Mouse (Mus musculus) ES-E14 (cell line): ENCODE measurements at regions not wholly inside any gene's neighbourhood (a gene's known extent, or its start where the extent isn't known, plus 50 kb on each side); places are given as distances from the start of the nearest gene placed in this dataset.

Source experiments
- DNase-seq: peaks from one replicate; pipeline ENCODE4 v3.0.0-alpha.2; 2013; ENCODE audit warnings: low read depth, low spot score
- H3K27ac ChIP-seq: 2 replicates; pipeline ENCODE4 v1.5.1; 2012; ENCODE audit warnings: low read depth, mild to moderate bottlenecking, low read length, moderate library complexity, mixed read lengths; ENCODE audit not compliant: poor library complexity, insufficient read depth, severe bottlenecking
- H3K36me3 ChIP-seq: 2 replicates; pipeline ENCODE4 v1.6.1; 2012; ENCODE audit warnings: mild to moderate bottlenecking, low read length, moderate library complexity, mixed read lengths; ENCODE audit not compliant: control insufficient read depth, poor library complexity, insufficient read depth, severe bottlenecking
- H3K4me1 ChIP-seq, 2 experiments: fragments of 150-350 bp in 1 of 2; sonication (generic) in 1 of 2; 2 replicates each; pipeline ENCODE4 v1.6.1; 2012; ENCODE audit warnings: low read length in 2 of 2, mild to moderate bottlenecking in 1 of 2, mixed read lengths in 1 of 2; ENCODE audit not compliant: control insufficient read depth in 2 of 2, insufficient read depth in 2 of 2, poor library complexity in 1 of 2
- H3K4me3 ChIP-seq, 2 experiments: fragments of 150-350 bp in 1 of 2; sonication (generic) in 1 of 2; 2 replicates each; pipeline ENCODE4 v1.5.1; 2012; ENCODE audit warnings: low read length in 2 of 2, low read depth in 1 of 2, mild to moderate bottlenecking in 1 of 2, mixed read lengths in 1 of 2; ENCODE audit not compliant: insufficient read depth in 1 of 2, poor library complexity in 1 of 2, severe bottlenecking in 1 of 2
- H3K9ac ChIP-seq: 2 replicates; pipeline ENCODE4 v1.6.1; 2012; ENCODE audit warnings: low read depth, mild to moderate bottlenecking, low read length, mixed read lengths; ENCODE audit not compliant: poor library complexity, insufficient read depth, severe bottlenecking
- H3K9me3 ChIP-seq: fragments of 150-350 bp; sonication (generic); 2 replicates; pipeline ENCODE4 v1.6.1; 2012; ENCODE audit warnings: low read depth, mild to moderate bottlenecking, low read length; ENCODE audit not compliant: control insufficient read depth, insufficient read depth
- CHD2 ChIP-seq: IDR thresholded peaks from 2 replicates; pipeline ENCODE4 v1.6.1; 2014; ENCODE audit warnings: mild to moderate bottlenecking, low read depth, low read length, inconsistent platforms
- HCFC1 ChIP-seq: IDR thresholded peaks from 2 replicates; pipeline ENCODE4 v1.6.1; 2012; ENCODE audit warnings: low read length, inconsistent platforms, borderline replicate concordance; ENCODE audit not compliant: insufficient read depth
- MAFK ChIP-seq: IDR thresholded peaks from 2 replicates; pipeline ENCODE4 v1.6.1; 2014; ENCODE audit warnings: mild to moderate bottlenecking, low read depth, low read length, inconsistent platforms; ENCODE audit not compliant: insufficient read depth
- ZC3H11A ChIP-seq: IDR thresholded peaks from 2 replicates; pipeline ENCODE4 v1.6.1; 2012; ENCODE audit warnings: low read depth, mild to moderate bottlenecking, inconsistent platforms, low read length, borderline replicate concordance
- ZNF384 ChIP-seq: IDR thresholded peaks from 2 replicates; pipeline ENCODE4 v1.6.1; 2012; ENCODE audit warnings: low read depth, low read length, inconsistent platforms
- in situ Hi-C, 2 experiments: fragments of 600-800 bp; cut with MboI; formaldehyde crosslinking; loops; one replicate each; pipeline ENCODE4 v1.15.1; 2025; ENCODE audit warnings: low sequenced_read_pairs in 2 of 2, inconsistent platforms in 1 of 2; ENCODE audit not compliant: unreplicated experiment in 2 of 2

DNA sequence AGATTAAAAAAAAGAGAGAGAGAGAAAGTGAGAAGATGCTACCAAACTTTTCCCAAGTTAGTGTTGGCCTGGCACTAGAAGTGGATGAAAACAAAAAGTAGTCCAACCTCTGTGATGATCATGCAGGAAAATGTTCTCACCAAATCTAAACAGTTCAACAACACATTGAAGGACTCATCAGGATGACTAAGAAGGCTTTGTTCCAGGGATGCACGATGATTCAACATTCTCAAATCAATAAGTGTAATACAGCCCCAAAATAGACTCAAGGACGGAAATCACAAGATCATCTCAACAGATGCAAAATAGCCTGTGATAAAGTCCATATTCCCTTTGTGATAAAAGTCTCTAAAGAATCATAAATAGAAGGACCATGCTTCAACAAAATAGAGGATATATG, 106.3 kb downstream of the Cysltr2 start:
- no peak for TF ChIP-seq MAFK
- TF ChIP-seq HCFC1 = no peak
- no peak for TF ChIP-seq ZC3H11A
- no peak for TF ChIP-seq CHD2
- no peak for TF ChIP-seq ZNF384
- H3K4me3 ChIP-seq = no peak overlapping the region
- 0 out of 2 replicates have a peak, but pooled peaks cover 2% of the 10 kb centered on the region for H3K36me3 ChIP-seq
- no peaks in the 10 kb centered on the region for H3K9me3 ChIP-seq
- H3K27ac ChIP-seq = no peak overlapping the region
- in situ Hi-C loops = no loop called here
- no peak overlapping the region for H3K9ac ChIP-seq
- no peaks in the 10 kb centered on the region for H3K4me1 ChIP-seq
- DNase-seq = no peak

DNA sequence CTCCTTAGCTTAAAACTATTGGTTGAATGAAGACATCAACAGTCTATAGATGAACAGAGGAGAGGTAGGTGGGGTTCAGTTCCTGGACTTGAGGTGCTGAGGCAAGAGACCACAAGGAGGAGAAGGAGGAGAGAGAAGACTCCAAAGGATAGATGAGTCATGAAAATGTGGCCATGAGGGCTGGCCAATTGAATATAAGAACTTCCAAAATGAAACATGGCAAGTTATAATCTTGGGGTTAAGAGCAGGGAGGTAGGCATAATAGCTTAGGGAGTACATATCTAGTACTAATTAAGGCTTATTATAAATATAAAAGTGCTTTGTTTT, 109.9 kb downstream of the Cysltr2 start:
- in situ Hi-C loops = no loop called here
- no peak overlapping the region for H3K4me3 ChIP-seq
- no peaks in the 10 kb centered on the region for H3K9me3 ChIP-seq
- DNase-seq = no peak
- TF ChIP-seq CHD2 = no peak
- no peak for TF ChIP-seq ZC3H11A
- no peak for TF ChIP-seq MAFK
- TF ChIP-seq ZNF384 = no peak
- TF ChIP-seq HCFC1 = no peak
- H3K4me1 ChIP-seq = no peaks in the 10 kb centered on the region
- H3K9ac ChIP-seq = no peak overlapping the region
- H3K36me3 ChIP-seq = 0 out of 2 replicates have a peak, but pooled peaks cover 2% of the 10 kb centered on the region
- H3K27ac ChIP-seq = no peak overlapping the region

DNA sequence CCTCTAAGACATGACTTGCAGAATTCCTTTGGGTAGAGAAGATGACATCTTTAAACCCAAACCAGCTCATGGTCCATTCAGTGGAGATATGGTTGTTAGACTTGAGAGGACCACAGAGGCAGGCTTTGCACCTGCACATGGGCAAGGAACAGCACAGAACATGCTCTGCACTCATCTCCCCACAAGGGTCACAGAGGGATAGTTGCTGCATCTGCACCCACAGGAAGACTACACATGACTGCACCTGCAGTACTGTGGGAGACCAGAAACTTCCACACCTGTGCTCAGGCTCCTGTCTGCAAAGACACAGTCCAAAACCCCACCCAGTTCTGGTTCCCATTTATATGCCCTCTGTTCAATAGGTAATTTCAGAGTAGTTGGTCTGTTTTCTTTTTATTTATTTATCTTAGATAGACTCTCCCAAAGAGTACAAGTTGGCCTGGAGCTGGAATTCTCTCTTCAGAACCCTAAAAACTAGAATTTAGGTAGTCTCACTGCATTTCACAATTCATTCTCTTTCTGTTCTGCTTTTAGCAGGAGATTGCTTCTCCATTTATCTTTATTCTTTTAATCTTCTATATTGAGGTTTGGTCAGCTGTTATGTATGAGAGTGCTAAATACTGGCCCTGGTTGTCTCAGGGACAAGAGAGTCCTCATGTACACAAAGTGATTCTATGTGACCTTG, 110.4 kb downstream of the Cysltr2 start:
- in situ Hi-C loops = no loop called here
- no peak overlapping the region for H3K27ac ChIP-seq

DNA sequence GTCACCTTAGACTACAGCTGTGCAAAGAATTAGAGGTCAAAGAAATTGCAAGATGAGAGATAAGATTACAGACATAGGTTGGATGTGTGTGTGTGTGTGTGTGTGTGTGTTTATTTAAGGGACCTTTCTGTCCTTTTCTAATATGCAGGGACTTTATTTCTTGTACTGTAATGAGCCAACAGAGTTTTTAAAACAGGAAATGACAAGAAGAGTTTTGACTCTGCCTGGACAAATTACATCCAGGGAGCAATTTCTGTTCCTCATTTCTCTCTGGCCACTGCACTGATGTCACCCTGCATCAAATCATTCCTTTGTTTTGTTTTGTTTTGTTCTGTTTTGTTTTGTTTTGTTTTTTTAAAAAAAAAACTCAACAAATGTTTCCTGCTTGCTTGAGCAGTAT, 115.3 kb downstream of the Cysltr2 start:
- no peaks in the 10 kb centered on the region for H3K36me3 ChIP-seq

More for the DNA sequence above, 110.4 kb downstream of the Cysltr2 start:
- Histone ChIP-seq H3K9ac (no peak overlapping the region), H3K4me1 (no peaks in the 10 kb centered on the region), H3K4me3 (no peak overlapping the region), H3K36me3 (0 out of 2 replicates have a peak, but pooled peaks cover 2% of the 10 kb centered on the region), H3K9me3 (no peaks in the 10 kb centered on the region)
- TF ChIP-seq MAFK (no peak), ZC3H11A (no peak), HCFC1 (no peak), ZNF384 (no peak), CHD2 (no peak)
- DNase-seq = no peak

DNA sequence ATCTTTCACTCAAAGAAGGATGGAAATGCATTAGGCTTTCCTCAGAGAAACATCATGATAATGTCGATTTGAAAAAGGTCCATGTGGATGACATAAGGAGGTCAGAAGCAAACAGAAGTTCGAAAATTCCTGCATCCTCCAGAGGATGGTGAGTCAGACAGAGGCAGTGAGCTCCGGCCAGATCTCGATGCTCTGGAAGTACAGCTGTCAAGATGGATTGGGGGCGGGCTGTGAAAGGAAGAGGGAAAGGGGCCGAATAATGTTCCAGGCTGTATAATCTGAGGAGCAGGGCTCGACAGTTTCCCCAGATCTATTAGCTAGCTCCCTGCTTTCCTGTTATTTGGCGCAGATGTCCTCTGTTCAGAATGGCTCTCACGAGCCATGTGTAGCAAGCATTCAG, 116.6 kb downstream of the Cysltr2 start:
- no peak for DNase-seq
- Histone ChIP-seq H3K36me3 (no peaks in the 10 kb centered on the region), H3K4me3 (no peak overlapping the region), H3K4me1 (no peaks in the 10 kb centered on the region), H3K9me3 (no peaks in the 10 kb centered on the region), H3K27ac (no peak overlapping the region), H3K9ac (no peak overlapping the region)
- in situ Hi-C loops = no loop called here
- TF ChIP-seq CHD2 = no peak
- no peak for TF ChIP-seq HCFC1
- no peak for TF ChIP-seq MAFK
- no peak for TF ChIP-seq ZC3H11A
- TF ChIP-seq ZNF384 = no peak

More for the DNA sequence above, 115.3 kb downstream of the Cysltr2 start:
- DNase-seq = no peak
- TF ChIP-seq ZNF384 = no peak
- no peak for TF ChIP-seq ZC3H11A
- no peak for TF ChIP-seq MAFK
- TF ChIP-seq CHD2 = no peak
- H3K9ac ChIP-seq = no peak overlapping the region
- no peak overlapping the region for H3K27ac ChIP-seq
- no peaks in the 10 kb centered on the region for H3K9me3 ChIP-seq
- H3K4me1 ChIP-seq = no peaks in the 10 kb centered on the region
- H3K4me3 ChIP-seq = no peak overlapping the region
- in situ Hi-C loops = no loop called here
